Mouse (Mus musculus) cerebellum, adult 18-20 months (tissue): ENCODE data around the gene Tbc1d10c.

ENCODE experiments used
- DNase-seq, 2 experiments: peaks; one replicate each; pipeline ENCODE4 v3.0.0; 2021

Tbc1d10c gene

GRCm38 (mm10) chr19:4214771-4215450 is 23.8 kb upstream of the Tbc1d10c start:
- DNase-seq, result no peak

DNA sequence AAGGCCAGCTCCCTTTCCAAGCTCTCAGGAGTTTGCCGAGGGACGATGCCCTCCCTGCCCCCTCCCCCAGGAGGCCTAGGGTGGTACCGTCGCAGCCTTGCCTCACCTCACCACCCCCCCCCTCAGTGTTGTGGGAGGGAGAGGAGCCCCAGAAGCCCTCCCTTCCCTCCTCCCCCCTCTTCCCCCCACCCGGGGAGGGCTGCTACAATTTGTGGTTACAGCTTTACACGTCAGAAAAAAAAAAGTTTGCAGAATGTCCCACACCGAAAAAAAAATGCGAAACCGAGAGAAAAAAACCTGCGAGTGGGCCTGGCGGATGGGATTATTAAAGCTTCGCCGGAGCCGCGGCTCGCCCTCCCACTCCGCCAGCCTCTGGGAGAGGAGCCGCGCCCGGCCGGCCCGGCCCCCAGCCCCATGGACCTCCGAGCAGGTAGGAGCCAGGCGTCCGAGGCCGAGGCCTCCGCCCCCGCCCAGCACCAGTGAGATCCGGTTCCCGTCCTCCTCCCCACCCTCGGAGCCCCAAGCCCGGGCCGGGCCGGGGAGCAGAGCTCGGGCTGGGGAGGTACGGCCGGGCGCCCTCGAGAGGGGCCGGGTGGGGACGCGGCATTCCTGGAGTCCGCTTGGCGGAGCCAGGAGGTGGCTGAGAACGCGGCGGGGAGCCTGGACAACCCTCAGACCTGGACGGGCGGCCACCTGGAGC is 23.1 kb upstream of the Tbc1d10c start, which contains the start of the genes Clcf1 and AC109138.7:
Clcf1 (plus strand) TSS at position 168 of the 700 bp plus-strand sequence.
AC109138.7 (plus strand) TSS at position 287 of the 700 bp plus-strand sequence.
- no peak for DNase-seq

GRCm38 (mm10) chr19:4213524-4213974 is 22.5 kb upstream of the Tbc1d10c start:
- no peak for DNase-seq

DNA sequence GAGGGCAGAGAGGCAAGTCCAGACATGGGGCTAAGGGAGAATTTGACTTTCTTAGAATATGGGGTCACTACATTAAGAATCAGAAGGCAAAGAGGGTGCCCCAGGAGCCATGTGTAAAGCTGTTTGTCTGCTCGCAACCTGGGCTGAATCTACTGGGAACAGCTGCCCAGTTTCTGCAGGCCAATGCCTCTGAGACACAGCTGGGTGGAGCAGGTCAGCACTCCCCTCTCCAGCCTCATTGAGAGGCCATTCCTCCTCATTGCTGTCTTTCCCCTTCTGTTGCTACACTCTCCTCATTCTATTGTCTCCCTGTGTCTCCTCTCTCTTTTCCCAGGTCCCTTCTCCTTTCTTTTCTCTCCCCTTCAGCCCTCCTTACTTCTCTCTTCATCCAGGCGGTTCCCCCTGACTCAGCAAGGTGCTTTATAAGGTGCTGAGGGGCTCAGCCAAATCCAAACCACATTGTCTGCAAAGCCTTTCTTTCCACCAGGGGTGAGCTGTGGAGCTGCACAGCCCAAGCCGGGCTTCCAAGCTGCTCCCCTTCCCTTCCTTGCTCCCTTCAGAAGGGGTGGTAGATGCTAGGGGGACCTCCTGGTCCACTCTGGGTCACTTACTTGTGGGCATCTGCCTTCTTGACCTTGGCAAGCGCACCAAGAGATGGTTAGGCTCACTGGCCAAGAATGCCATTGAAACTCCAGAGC is 21.0 kb upstream of the Tbc1d10c start:
- DNase-seq, result no peak

GRCm38 (mm10) chr19:4208563-4208962 is 17.5 kb upstream of the Tbc1d10c start:
- no peak for DNase-seq

DNA sequence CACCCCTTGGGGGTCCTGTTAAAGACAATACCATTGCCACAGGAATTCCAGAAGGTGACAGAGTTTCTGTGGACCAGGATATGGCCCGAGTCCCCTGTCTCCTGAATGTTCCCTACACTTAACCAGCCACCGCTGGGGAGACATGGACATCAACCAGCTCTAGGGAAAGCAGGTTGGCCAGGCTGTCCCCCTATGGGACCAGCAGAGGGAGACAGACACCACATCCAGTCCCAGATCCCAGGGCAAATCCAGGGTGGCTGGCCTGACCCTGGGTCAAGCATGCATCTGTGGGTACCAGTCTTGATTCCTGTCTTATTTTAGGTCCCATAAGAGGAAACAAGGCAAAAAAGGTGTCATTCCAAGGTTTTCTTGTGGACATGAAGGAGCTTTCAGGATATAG is 15.9 kb upstream of the Tbc1d10c start:
- peak; percentile 70 to 75 for DNase-seq

DNA sequence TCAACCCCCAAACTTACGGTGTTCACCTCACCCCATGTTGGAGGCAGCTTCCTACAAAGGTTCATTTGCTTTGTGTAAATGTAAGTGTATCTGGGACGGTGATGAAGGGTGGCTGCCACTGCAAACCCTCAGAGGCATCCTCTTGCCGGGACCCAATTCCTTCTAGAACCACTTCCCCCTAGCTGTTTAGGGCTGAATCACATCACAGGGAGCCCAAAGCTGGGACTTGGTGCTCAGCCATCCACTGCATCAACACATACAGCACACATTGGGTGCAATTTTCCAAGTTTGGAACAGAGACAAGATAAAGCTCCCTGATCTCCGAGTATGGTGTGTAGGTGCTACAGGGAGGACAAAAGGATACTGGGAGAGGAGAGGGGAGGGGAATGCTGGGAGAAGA is 13.8 kb upstream of the Tbc1d10c start:
- no peak for DNase-seq

- no peak for DNase-seq
These were observed 12.7 kb upstream of the Tbc1d10c start for GRCm38 (mm10) chr19:4203604-4204326.

DNA sequence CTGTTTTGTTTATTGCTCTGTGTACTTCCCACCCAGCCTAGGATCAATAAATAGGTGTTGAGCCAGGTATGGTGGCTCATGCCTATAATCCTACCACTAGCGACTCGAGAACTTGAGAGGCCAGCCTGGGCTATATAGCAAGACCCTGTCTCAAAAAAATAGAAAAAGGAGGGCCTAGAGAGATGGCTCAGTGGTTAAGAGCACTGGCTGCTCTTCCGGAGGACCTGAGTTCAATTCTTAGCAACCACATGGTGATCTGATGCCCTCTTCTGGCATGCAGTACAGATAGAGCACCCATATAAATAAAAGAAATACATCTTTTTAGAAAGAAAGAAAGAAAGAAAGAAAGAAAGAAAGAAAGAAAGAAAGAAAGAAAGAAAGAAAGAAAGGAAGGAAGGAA is 12.1 kb upstream of the Tbc1d10c start:
- DNase-seq, result no peak

DNA sequence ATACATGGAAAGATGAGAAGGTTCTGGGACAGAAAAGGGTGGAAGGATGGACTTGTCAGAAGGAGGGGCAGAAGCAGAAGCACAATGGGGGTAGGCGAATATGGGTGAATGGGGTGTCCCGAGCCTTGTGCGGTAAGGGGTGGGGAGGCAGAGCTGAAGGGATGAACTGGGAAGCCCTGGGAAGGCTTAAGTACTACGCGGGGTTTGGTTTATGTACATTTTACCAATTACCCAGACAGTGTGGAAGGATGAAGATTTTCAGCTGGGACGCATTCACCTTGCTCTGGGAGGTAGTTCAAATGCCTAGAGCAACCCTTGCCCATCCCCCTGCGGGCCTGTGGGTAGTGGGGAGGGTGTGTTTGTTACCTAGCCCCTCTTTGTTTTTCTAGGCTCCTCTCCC is 11.1 kb upstream of the Tbc1d10c start:
- no peak for DNase-seq

GRCm38 (mm10) chr19:4201291-4201909 is 10.3 kb upstream of the Tbc1d10c start, which contains the start of gene Rad9a:
Gene Rad9a, minus strand, starts transcription at chr19:4201662.
- peak; percentile 95 to 98 for DNase-seq

DNA sequence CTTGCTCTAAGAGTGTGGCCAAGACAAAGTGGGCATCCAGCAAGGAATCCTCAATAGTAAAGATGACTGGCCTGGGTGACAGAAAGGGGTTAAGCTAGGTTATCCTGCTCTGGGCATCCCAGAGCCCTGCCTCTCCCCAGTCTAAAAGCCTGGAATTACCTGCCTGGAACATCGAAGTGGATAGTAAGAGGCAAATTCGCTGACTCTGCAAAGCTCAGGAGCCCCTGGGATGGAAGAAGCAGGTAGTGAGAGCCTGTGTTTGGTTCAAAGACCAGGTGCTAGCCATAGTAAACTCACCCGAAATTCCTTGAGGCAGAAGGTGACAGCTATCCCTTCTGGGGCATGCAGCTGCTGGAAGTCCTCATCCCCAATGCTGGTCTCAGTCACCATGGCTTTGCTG is 6.1 kb upstream of the Tbc1d10c start:
- DNase-seq, result no peak

GRCm38 (mm10) chr19:4196548-4196947 is 5.5 kb upstream of the Tbc1d10c start:
- DNase-seq, result no peak

DNA sequence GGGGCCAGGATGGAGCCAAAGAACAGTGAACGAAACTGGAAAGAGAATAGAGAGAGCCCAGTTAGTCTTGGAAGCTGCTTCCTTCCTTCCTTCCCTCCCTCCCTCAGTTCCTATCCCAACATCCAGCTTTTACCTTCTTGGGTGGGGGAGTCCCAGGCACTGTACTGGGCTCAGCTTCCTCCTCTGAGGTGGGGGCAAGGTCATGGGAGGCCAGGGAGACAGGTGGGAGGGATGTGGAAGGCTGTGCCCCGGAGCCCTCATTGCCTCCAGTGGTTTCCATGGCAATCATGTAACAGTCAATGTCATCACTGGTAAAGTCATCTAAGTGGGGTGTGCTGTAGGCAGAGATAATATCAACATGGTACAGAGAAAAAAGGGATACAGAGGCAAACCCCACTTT is 5.0 kb upstream of the Tbc1d10c start:
- no peak for DNase-seq

GRCm38 (mm10) chr19:4194776-4195650 is 3.9 kb upstream of the Tbc1d10c start:
- DNase-seq, result peak; percentile 83 to 85

GRCm38 (mm10) chr19:4194021-4194724 is 3.1 kb upstream of the Tbc1d10c start:
- DNase-seq, result no peak

- DNase-seq, result no peak
These were observed 2.0 kb upstream of the Tbc1d10c start for GRCm38 (mm10) chr19:4193129-4193528.

DNA sequence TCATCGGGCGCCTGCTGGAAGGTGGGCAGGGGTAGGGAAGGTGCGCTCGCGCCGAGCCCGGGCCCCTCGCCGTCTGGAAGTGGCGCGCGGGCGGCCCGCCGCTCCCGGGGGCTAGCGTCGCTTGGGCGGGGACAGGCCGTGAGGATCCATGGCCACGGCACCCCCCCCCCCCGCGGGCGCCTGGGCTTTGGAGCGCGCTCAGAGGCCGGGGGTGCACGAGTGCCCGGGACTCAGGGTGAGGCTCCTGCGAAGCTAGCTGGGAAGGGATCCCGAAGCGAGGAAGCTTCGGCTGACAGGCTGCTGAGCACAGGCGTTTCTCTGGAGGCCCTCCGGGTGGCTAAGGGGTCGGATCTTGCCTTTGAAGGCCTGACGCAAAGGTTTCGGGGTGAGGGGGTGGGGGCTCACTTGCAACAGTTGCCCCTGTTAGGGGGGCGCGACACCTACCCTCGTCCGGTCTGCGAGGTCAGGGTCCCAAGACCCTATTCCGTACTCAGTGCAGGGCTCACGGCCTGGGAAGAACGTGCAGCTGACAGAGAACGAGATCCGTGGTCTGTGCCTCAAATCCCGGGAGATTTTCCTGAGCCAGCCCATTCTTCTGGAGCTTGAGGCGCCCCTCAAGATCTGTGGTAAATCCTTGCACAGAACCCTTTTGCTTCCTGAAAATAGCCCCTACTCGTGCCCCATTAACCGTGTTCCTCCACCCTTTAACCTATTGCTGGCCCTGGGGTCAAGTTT is 1.3 kb upstream of the Tbc1d10c start:
- no peak for DNase-seq

DNA sequence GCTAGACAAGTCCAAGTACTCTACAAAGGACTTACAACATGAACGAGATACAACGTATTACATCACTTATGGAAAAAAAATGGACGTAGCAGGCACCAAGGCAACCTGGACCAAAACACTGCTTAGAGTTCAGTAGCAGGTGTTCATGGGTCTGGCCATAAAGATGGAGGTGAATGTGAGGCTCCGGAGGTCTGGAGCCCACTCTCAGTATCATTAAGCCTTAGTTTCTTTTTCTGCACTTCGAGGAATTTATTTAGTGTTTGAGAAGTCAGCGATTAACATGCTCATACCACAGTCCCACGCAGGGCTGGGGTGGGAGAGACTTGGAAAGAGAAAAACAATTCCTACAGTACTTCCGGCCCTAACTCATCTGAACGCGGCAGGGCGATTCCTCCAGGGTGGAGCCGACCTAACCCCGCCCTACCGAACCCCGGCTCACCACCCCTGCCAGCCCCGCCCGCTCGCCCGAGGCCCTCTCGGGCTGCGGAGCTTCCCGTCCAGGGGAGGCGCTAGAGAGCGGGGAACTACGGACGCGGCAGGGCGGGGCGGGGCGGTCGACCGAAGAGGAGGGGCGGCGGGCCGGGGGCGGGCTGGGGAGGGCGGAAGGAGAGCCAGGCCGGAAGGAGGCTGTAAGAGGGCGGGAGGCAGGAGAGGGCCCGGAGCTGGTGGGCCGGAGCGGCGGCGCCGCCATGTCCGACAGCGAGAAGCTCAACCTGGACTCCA is 605 bp upstream of the Tbc1d10c start, which contains the start of gene Ppp1ca:
Ppp1ca (plus strand) TSS at position 538 of the 723 bp plus-strand sequence.
- peak; percentile 95 to 98 for DNase-seq
